Mouse (Mus musculus): ENCODE measurements around the gene Hamp. TPM values are rescaled to one million over a fixed set of nuclear protein-coding genes. Genes with fewer than 3 reads are reported as not detected.
"Not testable (repeated sequence)": the region's sequence is repeated elsewhere in the genome, so short reads cannot be mapped to it uniquely, and the experiment has no call there.

The Hamp gene
- polyA plus RNA-seq, 1 experiment from 2014 or later, result not detected

- 83% methylated on average over 12 of the region's 12 CpGs for WGBS
- no peaks in the 10 kb centered on the region for H3K27me3 ChIP-seq
- no peak overlapping the region for H3K9ac ChIP-seq
- H3K4me1 ChIP-seq, result peaks cover 23% of the 10 kb centered on the region
- no peak for ATAC-seq (ENCODE audit: insufficient number of reproducible peaks, low FRiP score, low TSS enrichment, low read depth)
- H3K4me3 ChIP-seq, result peak overlapping the region; percentile 92
- no peak overlapping the region for H3K27ac ChIP-seq
- H3K9me3 ChIP-seq, result no peaks in the 10 kb centered on the region
- H3K4me2 ChIP-seq, result peak overlapping the region; percentile 84; the same call in 1 of the 2 replicates
- peaks cover 58% of the 10 kb centered on the region for H3K36me3 ChIP-seq
These were observed 11.2 kb upstream of the Hamp start for GRCm38 (mm10) chr7:30954971-30955520.

- no peak for ATAC-seq (ENCODE audit: insufficient number of reproducible peaks, low FRiP score, low TSS enrichment, low read depth)
- no peak overlapping the region for H3K4me2 ChIP-seq
- WGBS, result 88% methylated on average over 3 of the region's 3 CpGs
- no peak overlapping the region for H3K9ac ChIP-seq
- no peaks in the 10 kb centered on the region for H3K9me3 ChIP-seq
- no peak overlapping the region for H3K27ac ChIP-seq
- H3K36me3 ChIP-seq, result peaks cover 64% of the 10 kb centered on the region
- H3K27me3 ChIP-seq, result no peaks in the 10 kb centered on the region
- H3K4me3 ChIP-seq, result no peak overlapping the region
- peaks cover 23% of the 10 kb centered on the region for H3K4me1 ChIP-seq
These were observed 10.2 kb upstream of the Hamp start for GRCm38 (mm10) chr7:30954036-30954435.

- Histone ChIP-seq H3K9me3 (no peaks in the 10 kb centered on the region), H3K27me3 (no peaks in the 10 kb centered on the region), H3K27ac (no peak overlapping the region), H3K36me3 (peaks cover 64% of the 10 kb centered on the region), H3K9ac (0 out of 2 replicates have a peak overlapping the region, but pooled peaks have one; percentile 17), H3K4me3 (no peak overlapping the region), H3K4me1 (peaks cover 17% of the 10 kb centered on the region), H3K4me2 (no peak overlapping the region)
- ATAC-seq (ENCODE audit: insufficient number of reproducible peaks, low FRiP score, low TSS enrichment, low read depth), result no peak
- WGBS, result 81% methylated on average over 6 of the region's 6 CpGs
These were observed 9.6 kb upstream of the Hamp start for GRCm38 (mm10) chr7:30953459-30953858.

- Histone ChIP-seq H3K4me3 (no peak overlapping the region), H3K36me3 (peaks cover 61% of the 10 kb centered on the region), H3K27ac (no peak overlapping the region), H3K27me3 (no peaks in the 10 kb centered on the region), H3K4me2 (no peak overlapping the region), H3K9me3 (no peaks in the 10 kb centered on the region), H3K9ac (no peak overlapping the region), H3K4me1 (peaks cover 10% of the 10 kb centered on the region; the same call in 1 of the 2 replicates)
- WGBS, result 92% methylated on average over 16 of the region's 16 CpGs
- no peak for ATAC-seq (ENCODE audit: insufficient number of reproducible peaks, low FRiP score, low TSS enrichment, low read depth)
These were observed 8.8 kb upstream of the Hamp start for GRCm38 (mm10) chr7:30952441-30953265.

GRCm38 (mm10) chr7:30949902-30950301, 6.1 kb upstream of the Hamp start:
- H3K27me3 ChIP-seq; H3K9me3 ChIP-seq; H3K4me1 ChIP-seq; H3K27ac ChIP-seq; H3K9ac ChIP-seq; ATAC-seq (ENCODE audit: insufficient number of reproducible peaks, low FRiP score, low TSS enrichment, low read depth); H3K4me3 ChIP-seq; H3K4me2 ChIP-seq: not testable (repeated sequence)
- H3K36me3 ChIP-seq, result peaks cover 65% of the 10 kb centered on the region
- WGBS, result 86% methylated on average over 3 of the region's 3 CpGs

- no peak overlapping the region for H3K9ac ChIP-seq
- H3K27ac ChIP-seq, result no peak overlapping the region
- no peaks in the 10 kb centered on the region for H3K27me3 ChIP-seq
- no peaks in the 10 kb centered on the region for H3K9me3 ChIP-seq
- ATAC-seq (ENCODE audit: insufficient number of reproducible peaks, low FRiP score, low TSS enrichment, low read depth), result no peak
- 94% methylated on average over 7 of the region's 7 CpGs for WGBS
- peaks cover 26% of the 10 kb centered on the region for H3K36me3 ChIP-seq
- H3K4me1 ChIP-seq, result no peaks in the 10 kb centered on the region
- H3K4me3 ChIP-seq, result no peak overlapping the region
- H3K4me2 ChIP-seq, result no peak overlapping the region
These were observed 2.0 kb upstream of the Hamp start for GRCm38 (mm10) chr7:30945876-30946275.

- WGBS, result 91% methylated on average over 7 of the region's 7 CpGs
- H3K27ac ChIP-seq; H3K9me3 ChIP-seq; H3K4me2 ChIP-seq; ATAC-seq (ENCODE audit: insufficient number of reproducible peaks, low FRiP score, low TSS enrichment, low read depth); H3K4me1 ChIP-seq; H3K4me3 ChIP-seq; H3K27me3 ChIP-seq; H3K9ac ChIP-seq: not testable (repeated sequence)
- peaks cover 22% of the 10 kb centered on the region for H3K36me3 ChIP-seq
These were observed 1.6 kb upstream of the Hamp start for GRCm38 (mm10) chr7:30945466-30945865.

- H3K4me1 ChIP-seq; H3K27me3 ChIP-seq; H3K9me3 ChIP-seq; H3K4me2 ChIP-seq; H3K9ac ChIP-seq; H3K4me3 ChIP-seq; ATAC-seq (ENCODE audit: insufficient number of reproducible peaks, low FRiP score, low TSS enrichment, low read depth); H3K27ac ChIP-seq: not testable (repeated sequence)
- peaks cover 16% of the 10 kb centered on the region for H3K36me3 ChIP-seq
- 64% methylated on average over 2 of the region's 2 CpGs for WGBS
These were observed 874 bp upstream of the Hamp start for GRCm38 (mm10) chr7:30944706-30945105.

- not testable (repeated sequence) for H3K36me3 ChIP-seq; H3K4me2 ChIP-seq; ATAC-seq (ENCODE audit: insufficient number of reproducible peaks, low FRiP score, low TSS enrichment, low read depth); H3K27me3 ChIP-seq; H3K27ac ChIP-seq; H3K4me1 ChIP-seq; H3K9ac ChIP-seq; H3K9me3 ChIP-seq; H3K4me3 ChIP-seq
- WGBS, result 51% methylated on average over 3 of the region's 3 CpGs
These were observed 1.5 kb downstream of the Hamp start for GRCm38 (mm10) chr7:30942365-30942764.

GRCm38 (mm10) chr7:30940070-30940469, 3.8 kb downstream of the Hamp start:
- H3K27ac ChIP-seq; H3K4me1 ChIP-seq; H3K9me3 ChIP-seq; H3K36me3 ChIP-seq; H3K9ac ChIP-seq; ATAC-seq (ENCODE audit: insufficient number of reproducible peaks, low FRiP score, low TSS enrichment, low read depth); H3K4me3 ChIP-seq; H3K27me3 ChIP-seq; H3K4me2 ChIP-seq: not testable (repeated sequence)
- 78% methylated on average over 1 of the region's 1 CpGs for WGBS

GRCm38 (mm10) chr7:30935422-30936099, 8.3 kb downstream of the Hamp start:
- WGBS, result 69% methylated on average over 6 of the region's 6 CpGs
- not testable (repeated sequence) for H3K9me3 ChIP-seq; ATAC-seq (ENCODE audit: insufficient number of reproducible peaks, low FRiP score, low TSS enrichment, low read depth)

GRCm38 (mm10) chr7:30924581-30924980, 19.3 kb downstream of the Hamp start, which contains the start of gene Hamp2:
Hamp2 (minus strand) TSS chr7:30924681.
- H3K27me3 ChIP-seq; H3K4me1 ChIP-seq; H3K27ac ChIP-seq; H3K4me3 ChIP-seq; H3K9ac ChIP-seq; ATAC-seq (ENCODE audit: insufficient number of reproducible peaks, low FRiP score, low TSS enrichment, low read depth); H3K4me2 ChIP-seq; H3K9me3 ChIP-seq; H3K36me3 ChIP-seq: not testable (repeated sequence)
- 70% methylated on average over 2 of the region's 2 CpGs for WGBS

More at GRCm38 (mm10) chr7:30935422-30936099, 8.3 kb downstream of the Hamp start:
- H3K36me3 ChIP-seq, H3K4me1 ChIP-seq, H3K4me2 ChIP-seq, H3K9ac ChIP-seq, H3K27ac ChIP-seq, H3K27me3 ChIP-seq, H3K4me3 ChIP-seq: not testable (repeated sequence)

Data from limb, embryonic 15.5 days (tissue).